Mouse (Mus musculus) cortical plate, adult 2 months (tissue): Measurements from ENCODE around the gene Stx7.

Experiments used
- CTCF ChIP-seq: fragments of 200-500 bp; IDR thresholded peaks from 2 replicates; pipeline ENCODE4 v1.5.1; 2011; ENCODE audit warnings: mild to moderate bottlenecking, control low read depth, low read length; ENCODE audit not compliant: insufficient read depth; ENCODE audit errors: extremely low read depth
- POLR2A ChIP-seq: fragments of 200-500 bp; IDR thresholded peaks from 2 replicates; pipeline ENCODE4 v1.6.1; 2011; ENCODE audit warnings: mild to moderate bottlenecking, low read length, control low read depth; ENCODE audit not compliant: insufficient read depth; ENCODE audit errors: extremely low read depth

GRCm38 (mm10) chr10:24134071-24134645, 14.9 kb upstream of the Stx7 start:
- no peak for TF ChIP-seq POLR2A
- TF ChIP-seq CTCF, result no peak
